In the genomic region with DNA sequence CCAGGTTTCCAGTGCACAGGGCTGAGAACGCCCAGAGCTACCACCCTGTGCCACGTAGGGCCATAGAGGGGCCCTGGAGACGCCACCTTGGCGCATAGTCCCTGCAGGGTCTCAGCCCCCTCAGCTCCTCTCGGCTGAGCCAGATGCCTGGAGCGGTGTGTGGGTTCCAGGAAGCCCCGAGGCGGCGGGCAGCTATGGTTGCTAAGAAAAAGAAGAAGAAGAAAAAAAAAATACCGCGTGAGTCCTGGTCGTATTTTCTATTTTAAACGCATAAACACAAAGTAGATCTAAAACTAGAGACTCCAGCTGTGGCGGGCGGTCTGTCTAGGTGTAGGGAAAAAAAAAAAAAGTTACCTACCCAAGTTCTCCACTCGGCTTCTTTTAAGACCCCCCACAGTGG, we compare ENCODE assay signal across 8 mouse cellular contexts. TPM values are rescaled to one million over a fixed set of nuclear protein-coding genes. Genes with fewer than 3 reads are reported as not detected.
DNase-seq lines count a peak whose midpoint lies in the region; ATAC-seq and TF ChIP-seq lines count a peak whose summit lies in the region.

No protein-coding gene starts in this region.

- TF ChIP-seq CTCF in lung, embryonic 14.5 days (IDR thresholded peaks at IDR 0.05; ENCODE audit: low read depth), result no peak
- no peak for TF ChIP-seq CTCF in lung, postnatal 0 days (IDR thresholded peaks at IDR 0.05)

- no peak for TF ChIP-seq EP300 in lung, postnatal 0 days (IDR thresholded peaks at IDR 0.05)

- H3K4me3 ChIP-seq in heart, embryonic 10.5 days, result peak overlapping the region; percentile 61
- H3K4me3 ChIP-seq in lung, embryonic 14.5 days (ENCODE audit: low read depth, low read length), result peak overlapping the region; percentile 38
- no peak overlapping the region for H3K4me3 ChIP-seq in lung, postnatal 0 days (ENCODE audit: low read depth, low read length)
- no peak overlapping the region for H3K4me3 ChIP-seq in hindbrain, embryonic 15.5 days
- H3K4me3 ChIP-seq in neural tube, embryonic 13.5 days, result no peak overlapping the region

- 35% methylated on average over 16 of the region's 16 CpGs for WGBS in heart, embryonic 10.5 days
- 50% methylated on average over 16 of the region's 16 CpGs for WGBS in lung, embryonic 14.5 days
- WGBS in lung, postnatal 0 days, result 53% methylated on average over 16 of the region's 16 CpGs
- WGBS in hindbrain, embryonic 15.5 days, result 50% methylated on average over 16 of the region's 16 CpGs
- WGBS in neural tube, embryonic 13.5 days, result 50% methylated on average over 16 of the region's 16 CpGs

- peaks cover 38% of the 10 kb centered on the region for H3K4me1 ChIP-seq in heart, embryonic 10.5 days
- H3K4me1 ChIP-seq in lung, embryonic 14.5 days (ENCODE audit: insufficient read depth), result 0 out of 2 replicates have a peak, but pooled peaks cover 6% of the 10 kb centered on the region
- no peaks in the 10 kb centered on the region for H3K4me1 ChIP-seq in lung, postnatal 0 days (ENCODE audit: insufficient read depth, low read depth, low read length)
- peaks cover 17% of the 10 kb centered on the region for H3K4me1 ChIP-seq in hindbrain, embryonic 15.5 days (replicated peaks)
- H3K4me1 ChIP-seq in neural tube, embryonic 13.5 days (replicated peaks), result peaks cover 25% of the 10 kb centered on the region

- no peak for DNase-seq in heart, embryonic 10.5 days (ENCODE audit: low spot score)
- no peak for DNase-seq in heart, postnatal 10 days
- no peak for DNase-seq in lung, embryonic 14.5 days
- DNase-seq in lung, postnatal 0 days (ENCODE audit: low spot score), result no peak
- no peak for DNase-seq in adrenal gland, adult 2 months
- DNase-seq in layer of hippocampus, adult 18-20 months (ENCODE audit: low spot score in 2 of 2), result no peak

- H3K9ac ChIP-seq in lung, embryonic 14.5 days, result 0 out of 2 replicates have a peak overlapping the region, but pooled peaks have one; percentile 48
- H3K9ac ChIP-seq in lung, postnatal 0 days (replicated peaks; ENCODE audit: low read depth), result no peak overlapping the region
- no peak overlapping the region; the same call in 1 of the 2 replicates for H3K9ac ChIP-seq in hindbrain, embryonic 15.5 days
- peak overlapping the region; percentile 62 for H3K9ac ChIP-seq in neural tube, embryonic 13.5 days

- peaks cover 8% of the 10 kb centered on the region for H3K27me3 ChIP-seq in heart, embryonic 10.5 days (ENCODE audit: insufficient read depth, poor library complexity, severe bottlenecking)
- no peaks in the 10 kb centered on the region; the same call in none of the 2 replicates for H3K27me3 ChIP-seq in lung, embryonic 14.5 days (ENCODE audit: insufficient read depth, low read length)
- no peaks in the 10 kb centered on the region for H3K27me3 ChIP-seq in lung, postnatal 0 days (replicated peaks; ENCODE audit: insufficient read depth, low read length)
- no peaks in the 10 kb centered on the region for H3K27me3 ChIP-seq in hindbrain, embryonic 15.5 days
- H3K27me3 ChIP-seq in neural tube, embryonic 13.5 days, result no peaks in the 10 kb centered on the region

- no peaks in the 10 kb centered on the region for H3K9me3 ChIP-seq in heart, embryonic 10.5 days
- H3K9me3 ChIP-seq in lung, embryonic 14.5 days (ENCODE audit: low read depth, low read length), result no peaks in the 10 kb centered on the region
- H3K9me3 ChIP-seq in lung, postnatal 0 days (ENCODE audit: low read length), result no peaks in the 10 kb centered on the region
- no peaks in the 10 kb centered on the region for H3K9me3 ChIP-seq in hindbrain, embryonic 15.5 days
- H3K9me3 ChIP-seq in neural tube, embryonic 13.5 days, result no peaks in the 10 kb centered on the region

- H3K36me3 ChIP-seq in heart, embryonic 10.5 days, result no peaks in the 10 kb centered on the region
- no peaks in the 10 kb centered on the region for H3K36me3 ChIP-seq in lung, embryonic 14.5 days (ENCODE audit: insufficient read depth)
- no peaks in the 10 kb centered on the region for H3K36me3 ChIP-seq in lung, postnatal 0 days (ENCODE audit: insufficient read depth, low read length)
- H3K36me3 ChIP-seq in hindbrain, embryonic 15.5 days, result no peaks in the 10 kb centered on the region
- no peaks in the 10 kb centered on the region for H3K36me3 ChIP-seq in neural tube, embryonic 13.5 days

- intact Hi-C loops in heart, postnatal 10 days (cut with DNase I), result no loop called here

- ATAC-seq in lung, embryonic 14.5 days (ENCODE audit: insufficient read depth), result no peak
- no peak for ATAC-seq in lung, postnatal 0 days
- ATAC-seq in hindbrain, embryonic 15.5 days (ENCODE audit: low FRiP score, low read depth), result 0 out of 2 replicates have a peak, but pooled peaks have one; percentile 10
- ATAC-seq in neural tube, embryonic 13.5 days (ENCODE audit: low read depth), result 0 out of 2 replicates have a peak, but pooled peaks have one; percentile 8

- peak overlapping the region; percentile 79; the same call in 1 of the 2 replicates for H3K4me2 ChIP-seq in lung, embryonic 14.5 days
- no peak overlapping the region for H3K4me2 ChIP-seq in lung, postnatal 0 days (replicated peaks; ENCODE audit: low read depth, low read length)
- H3K4me2 ChIP-seq in hindbrain, embryonic 15.5 days, result peak overlapping the region; percentile 70; the same call in 1 of the 2 replicates
- no peak overlapping the region for H3K4me2 ChIP-seq in neural tube, embryonic 13.5 days

- H3K27ac ChIP-seq in heart, embryonic 10.5 days, result peak overlapping the region; percentile 84; the same call in 1 of the 2 replicates
- H3K27ac ChIP-seq in lung, embryonic 14.5 days (ENCODE audit: low read depth), result no peak overlapping the region
- no peak overlapping the region for H3K27ac ChIP-seq in lung, postnatal 0 days (ENCODE audit: low read length)
- no peak overlapping the region for H3K27ac ChIP-seq in hindbrain, embryonic 15.5 days (replicated peaks)
- H3K27ac ChIP-seq in neural tube, embryonic 13.5 days (replicated peaks), result no peak overlapping the region

RNA-seq across cellular contexts. Expression of a gene that starts 37.2 kb away (rescaled TPM):
- polyA plus RNA-seq in heart, embryonic 10.5 days (2016; fragmentation: Nextera tagmentation; extraction: Ambion mirVana), result 12.2 and 15.0 TPM in 2 replicates
- total RNA-seq in heart, postnatal 10 days (2021), result 1 to 10 TPM; 3.4 to 4.9 TPM
- polyA plus RNA-seq in lung, embryonic 14.5 days (2014; fragmentation: Nextera tagmentation; extraction: Ambion mirVana), result 14.0 and 14.1 TPM in 2 replicates
- 47.2 and 50.5 TPM in 2 replicates for polyA plus RNA-seq in lung, postnatal 0 days (2015; fragmentation: Nextera tagmentation; extraction: Ambion mirVana)
- polyA plus RNA-seq in hindbrain, embryonic 15.5 days (2015; fragmentation: Nextera tagmentation; extraction: Ambion mirVana), result 5.8 and 7.2 TPM in 2 replicates
- polyA plus RNA-seq in neural tube, embryonic 13.5 days (2015; fragmentation: Nextera tagmentation; extraction: Ambion mirVana), result 7.5 and 9.1 TPM in 2 replicates
- total RNA-seq in adrenal gland, adult 2 months (2021), result 1 to 10 TPM in 1 of 2 experiments, under 1 TPM in 1; 0.92 to 1.9 TPM
- polyA plus RNA-seq in adrenal gland, adult 2 months (2012; rRNA removed), result 1.3 and 2.1 TPM in 2 replicates
- total RNA-seq in layer of hippocampus, adult 18-20 months (2021), result 1 to 10 TPM; 4.0 to 5.0 TPM

Comparison
In these comparisons a context has a peak if more than half of its experiments do, and no peak if none do; other contexts are left out.
1. H3K4me3 ChIP-seq: peak in heart, embryonic 10.5 days (single experiment) and lung, embryonic 14.5 days (single experiment); none in lung, postnatal 0 days (single experiment), hindbrain, embryonic 15.5 days (single experiment) and neural tube, embryonic 13.5 days (single experiment).
2. H3K4me2 ChIP-seq: peak in lung, embryonic 14.5 days (single experiment) and hindbrain, embryonic 15.5 days (single experiment); none in lung, postnatal 0 days (single experiment) and neural tube, embryonic 13.5 days (single experiment).
3. H3K9ac ChIP-seq: peak in lung, embryonic 14.5 days (single experiment) and neural tube, embryonic 13.5 days (single experiment); none in lung, postnatal 0 days (single experiment) and hindbrain, embryonic 15.5 days (single experiment).
4. ATAC-seq: peak in hindbrain, embryonic 15.5 days (single experiment) and neural tube, embryonic 13.5 days (single experiment); none in lung, embryonic 14.5 days (single experiment) and lung, postnatal 0 days (single experiment).